Mouse (Mus musculus) megakaryocyte, embryonic 14.5 days (primary cell): ENCODE measurements around the gene Lrrc46.

Source experiments
- FLI1 ChIP-seq: IDR thresholded peaks from 2 replicates; pipeline ENCODE4 v1.6.1; 2012; ENCODE audit warnings: low read length, inconsistent platforms, mixed read lengths
- GATA1 ChIP-seq: IDR thresholded peaks from 3 replicates; pipeline ENCODE4 v1.6.1; 2012; ENCODE audit warnings: mixed read lengths, low read length, inconsistent platforms, borderline replicate concordance

GRCm38 (mm10) chr11:97024977-97025376, 16.2 kb downstream of the Lrrc46 start:
- no peak for TF ChIP-seq GATA1
- no peak for TF ChIP-seq FLI1
